Mouse (Mus musculus): ENCODE results near the gene Focad. TPM values are rescaled to one million over a fixed set of nuclear protein-coding genes. Genes with fewer than 3 reads are reported as not detected.

The Focad gene
- polyA plus RNA-seq, 1 experiment = 42.1 TPM

DNA sequence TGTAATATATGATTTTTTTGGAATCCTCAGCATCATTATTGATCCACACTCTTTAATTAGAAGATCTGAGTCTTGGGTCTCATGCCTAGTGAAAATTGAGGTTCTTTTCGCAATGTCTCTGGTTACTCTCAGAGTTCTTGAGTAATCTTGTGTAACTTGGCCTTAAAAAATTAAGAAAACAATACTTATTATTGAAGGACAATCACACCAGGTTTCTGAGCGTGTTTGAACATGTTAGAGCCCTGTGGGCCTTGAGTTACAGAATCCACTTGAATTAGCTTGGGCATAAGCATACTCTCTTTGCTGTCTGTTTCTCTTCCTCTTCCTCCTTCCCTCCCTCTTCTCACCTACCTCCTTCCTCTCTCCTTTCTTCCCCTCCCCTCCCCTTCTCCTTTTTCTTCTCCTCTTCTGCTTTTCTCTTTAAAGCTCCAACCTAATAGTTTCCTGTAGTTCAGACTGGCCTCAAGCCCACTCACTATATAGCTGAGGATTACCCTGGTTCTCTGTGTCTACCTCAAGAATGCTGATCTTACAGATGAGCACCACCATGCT, 44.0 kb downstream of the Focad start:
- Histone ChIP-seq H3K4me3 (ENCODE audit: insufficient read depth, low read length) (no peak overlapping the region), H3K4me1 (ENCODE audit: control insufficient read depth, insufficient read depth, low read length) (no peaks in the 10 kb centered on the region; the same call in 1 of the 2 replicates), H3K27ac (ENCODE audit: insufficient read depth, low read length) (no peak overlapping the region)
- TF ChIP-seq CTCF (IDR thresholded peaks at IDR 0.05; ENCODE audit: extremely low read depth, insufficient read depth, low read length) = no peak
- TF ChIP-seq POLR2A (IDR thresholded peaks at IDR 0.05; ENCODE audit: extremely low read depth, insufficient read depth, low read length) = no peak

DNA sequence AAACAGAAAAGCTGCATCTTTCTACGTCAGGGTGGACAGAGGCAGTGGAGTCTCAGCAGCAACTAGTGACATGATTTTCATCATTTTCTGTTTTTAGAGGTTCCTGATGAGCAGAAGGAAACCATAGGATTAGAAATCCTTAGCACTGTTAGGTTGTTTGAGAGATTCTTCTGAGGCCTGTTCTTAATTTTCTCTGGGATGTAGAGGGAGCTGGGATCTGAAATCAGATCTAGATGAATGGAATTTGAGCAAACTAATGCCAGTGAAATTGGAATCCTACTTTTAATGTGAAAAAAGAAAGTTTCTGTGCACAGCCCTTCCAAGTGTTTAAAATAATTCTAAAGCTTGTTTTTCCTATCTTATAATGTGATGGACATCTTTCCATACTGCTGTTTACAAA, 55.0 kb downstream of the Focad start:
- TF ChIP-seq CTCF (IDR thresholded peaks at IDR 0.05; ENCODE audit: extremely low read depth, insufficient read depth, low read length) (no peak), POLR2A (IDR thresholded peaks at IDR 0.05; ENCODE audit: extremely low read depth, insufficient read depth, low read length) (no peak)
- H3K4me3 ChIP-seq (ENCODE audit: insufficient read depth, low read length) = no peak overlapping the region
- H3K27ac ChIP-seq (ENCODE audit: insufficient read depth, low read length) = no peak overlapping the region
- no peaks in the 10 kb centered on the region for H3K4me1 ChIP-seq (ENCODE audit: control insufficient read depth, insufficient read depth, low read length)

DNA sequence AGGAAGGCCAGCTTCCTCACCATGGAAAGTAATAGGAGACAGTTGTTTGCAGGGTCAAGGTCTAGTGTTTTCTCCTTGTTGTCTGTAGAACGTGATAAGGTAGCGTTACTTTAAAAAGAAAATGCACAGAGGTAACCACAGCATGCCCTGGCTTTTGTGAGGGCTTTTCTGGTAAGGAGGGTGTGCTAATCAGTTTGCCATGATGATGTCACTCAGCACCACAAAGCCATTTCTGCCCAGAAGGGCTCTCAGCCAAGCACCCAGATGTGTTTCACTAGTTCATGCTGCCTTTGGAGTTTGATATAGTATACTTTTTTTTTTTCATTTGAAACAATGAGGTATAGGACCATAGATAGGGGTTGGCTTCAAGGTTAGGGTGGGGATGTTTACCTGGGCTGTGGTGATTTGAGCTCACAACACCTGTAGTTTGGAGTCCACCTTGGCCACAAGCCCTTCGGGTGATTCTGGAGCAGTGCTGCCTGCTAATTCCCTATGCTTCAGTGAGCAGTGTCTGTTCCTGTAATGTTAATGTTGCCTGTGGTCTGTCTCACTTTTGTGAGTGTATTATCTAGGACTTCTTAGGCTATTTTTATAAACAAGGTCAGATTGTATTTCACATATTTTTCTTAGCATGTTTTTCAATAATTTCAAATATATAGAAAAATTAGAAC, 61.2 kb downstream of the Focad start:
- no peak overlapping the region for H3K4me3 ChIP-seq (ENCODE audit: insufficient read depth, low read length)
- H3K27ac ChIP-seq (ENCODE audit: insufficient read depth, low read length) = no peak overlapping the region
- H3K4me1 ChIP-seq (ENCODE audit: control insufficient read depth, insufficient read depth, low read length) = peaks cover 1% of the 10 kb centered on the region; the same call in 1 of the 2 replicates
- TF ChIP-seq POLR2A (IDR thresholded peaks at IDR 0.05; ENCODE audit: extremely low read depth, insufficient read depth, low read length) = no peak

DNA sequence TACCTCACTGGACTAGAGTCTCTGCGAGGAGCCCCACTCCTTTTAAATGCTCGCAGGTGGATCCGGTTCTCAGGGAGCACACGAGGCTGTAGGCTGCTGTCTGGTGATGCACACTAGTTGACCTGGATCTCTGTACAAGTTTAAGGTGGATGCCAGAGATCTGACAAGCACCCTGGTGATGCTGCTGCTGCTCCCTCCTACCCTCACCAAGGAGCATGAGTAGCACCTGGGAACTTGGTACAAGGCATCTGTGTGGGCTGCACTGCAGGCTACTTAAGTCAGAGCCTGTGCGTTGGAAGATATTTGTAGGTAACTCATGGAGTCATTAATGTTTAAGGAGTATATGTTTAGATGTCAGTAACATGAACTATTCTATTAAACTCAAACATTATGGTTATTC, 62.5 kb downstream of the Focad start:
- TF ChIP-seq CTCF (IDR thresholded peaks at IDR 0.05; ENCODE audit: extremely low read depth, insufficient read depth, low read length) (no peak), POLR2A (IDR thresholded peaks at IDR 0.05; ENCODE audit: extremely low read depth, insufficient read depth, low read length) (no peak)
- Histone ChIP-seq H3K27ac (ENCODE audit: insufficient read depth, low read length) (no peak overlapping the region), H3K4me1 (ENCODE audit: control insufficient read depth, insufficient read depth, low read length) (peaks cover 1% of the 10 kb centered on the region; the same call in 1 of the 2 replicates), H3K4me3 (ENCODE audit: insufficient read depth, low read length) (no peak overlapping the region)

DNA sequence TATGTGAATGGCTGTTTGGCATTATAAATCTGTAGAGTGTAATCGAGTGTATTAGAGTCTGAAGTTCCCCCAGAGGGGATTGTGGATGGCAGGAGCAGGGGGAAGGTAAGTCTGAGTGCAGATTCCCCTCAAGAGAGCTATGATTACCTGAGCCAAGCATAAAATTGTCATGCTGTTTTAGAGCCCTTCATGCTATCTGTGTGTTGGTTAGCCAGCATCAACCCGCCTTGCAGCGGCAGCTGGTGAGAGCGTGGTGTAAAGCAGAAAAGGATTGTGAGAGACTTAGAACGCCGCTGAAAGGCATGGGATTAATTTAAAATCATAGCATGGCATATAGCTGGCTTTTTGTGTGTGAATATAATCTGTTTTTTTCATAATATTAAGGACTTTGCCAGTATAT, 63.2 kb downstream of the Focad start:
- peaks cover 1% of the 10 kb centered on the region; the same call in 1 of the 2 replicates for H3K4me1 ChIP-seq (ENCODE audit: control insufficient read depth, insufficient read depth, low read length)
- no peak overlapping the region for H3K4me3 ChIP-seq (ENCODE audit: insufficient read depth, low read length)
- TF ChIP-seq POLR2A (IDR thresholded peaks at IDR 0.05; ENCODE audit: extremely low read depth, insufficient read depth, low read length) (no peak), CTCF (IDR thresholded peaks at IDR 0.05; ENCODE audit: extremely low read depth, insufficient read depth, low read length) (no peak)
- H3K27ac ChIP-seq (ENCODE audit: insufficient read depth, low read length) = no peak overlapping the region

DNA sequence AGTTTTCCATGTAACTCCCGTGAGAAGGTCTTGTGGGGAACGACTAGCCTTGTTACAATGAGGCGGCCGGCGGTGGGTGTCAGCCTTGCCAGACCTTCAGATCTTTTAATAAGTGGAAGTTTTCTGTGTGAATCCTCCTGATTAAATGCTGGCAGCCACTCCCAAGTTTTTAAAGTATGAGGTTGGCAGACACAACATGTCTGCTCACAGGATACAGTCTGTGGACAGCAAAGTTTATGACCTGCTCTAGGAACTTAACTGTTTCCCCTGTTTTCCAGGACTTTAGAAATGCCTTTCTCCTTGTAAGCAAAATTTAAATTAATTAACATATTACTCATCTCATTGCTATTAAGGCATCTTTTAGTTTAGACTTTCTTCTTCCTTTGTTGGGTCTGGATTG, 64.8 kb downstream of the Focad start:
- Histone ChIP-seq H3K27ac (ENCODE audit: insufficient read depth, low read length) (no peak overlapping the region), H3K4me1 (ENCODE audit: control insufficient read depth, insufficient read depth, low read length) (peaks cover 1% of the 10 kb centered on the region; the same call in 1 of the 2 replicates), H3K4me3 (ENCODE audit: insufficient read depth, low read length) (no peak overlapping the region)
- TF ChIP-seq POLR2A (IDR thresholded peaks at IDR 0.05; ENCODE audit: extremely low read depth, insufficient read depth, low read length) (no peak), CTCF (IDR thresholded peaks at IDR 0.05; ENCODE audit: extremely low read depth, insufficient read depth, low read length) (no peak)

DNA sequence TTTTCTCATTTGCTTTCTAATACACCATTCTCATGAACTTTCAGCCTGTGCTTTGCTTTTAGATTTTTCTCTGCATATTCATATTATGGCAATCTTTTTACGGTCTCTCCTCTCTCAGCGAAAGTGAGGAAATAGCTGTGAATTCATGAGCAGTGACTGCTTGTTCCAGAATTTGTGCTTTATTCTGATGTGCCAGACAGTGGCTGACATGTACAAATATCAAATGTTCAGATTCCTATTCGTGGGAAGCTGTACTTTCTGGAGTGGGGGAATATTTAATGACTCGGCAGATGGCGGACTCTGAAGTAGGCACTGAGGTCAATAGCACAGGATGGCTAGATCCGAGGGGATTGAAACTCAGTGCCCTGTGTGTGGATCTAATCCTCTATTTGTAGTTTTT, 65.3 kb downstream of the Focad start:
- Histone ChIP-seq H3K27ac (ENCODE audit: insufficient read depth, low read length) (no peak overlapping the region), H3K4me3 (ENCODE audit: insufficient read depth, low read length) (no peak overlapping the region), H3K4me1 (ENCODE audit: control insufficient read depth, insufficient read depth, low read length) (peaks cover 1% of the 10 kb centered on the region; the same call in 1 of the 2 replicates)
- no peak for TF ChIP-seq POLR2A (IDR thresholded peaks at IDR 0.05; ENCODE audit: extremely low read depth, insufficient read depth, low read length)
- TF ChIP-seq CTCF (IDR thresholded peaks at IDR 0.05; ENCODE audit: extremely low read depth, insufficient read depth, low read length) = no peak

DNA sequence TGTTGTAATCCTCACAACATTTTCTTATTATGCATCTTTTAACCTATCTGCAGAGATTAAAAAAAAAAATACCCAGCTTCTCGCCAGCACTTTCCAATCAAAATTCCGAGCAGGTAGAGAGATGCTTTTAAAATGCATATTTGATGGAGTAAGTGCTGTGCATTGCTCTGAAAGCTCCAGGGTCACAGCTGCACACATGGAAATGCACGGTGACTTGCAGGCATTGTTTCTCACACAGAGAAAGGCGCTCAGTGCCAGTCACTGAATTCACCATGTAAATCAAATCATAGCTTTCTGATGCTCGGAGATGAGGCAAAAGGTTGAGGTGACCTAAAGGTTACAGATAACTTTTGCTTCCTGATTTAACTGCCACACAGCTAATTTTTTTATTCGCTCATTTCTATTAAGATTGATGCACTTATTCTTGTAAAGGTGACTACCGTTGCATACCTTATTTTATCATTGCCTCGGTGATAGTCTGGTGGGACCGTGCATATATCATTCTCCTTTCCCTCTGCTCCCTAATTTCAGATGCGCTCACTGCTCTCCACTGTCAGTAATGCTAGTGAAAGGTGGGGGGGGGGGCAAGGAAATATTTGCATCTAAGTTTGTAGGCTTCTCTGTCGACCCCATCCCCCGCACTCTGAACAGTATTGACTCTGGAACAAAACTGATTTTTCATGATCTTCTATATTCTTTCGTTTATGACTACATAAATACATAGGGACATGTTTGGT, 69.2 kb downstream of the Focad start:
- TF ChIP-seq POLR2A (IDR thresholded peaks at IDR 0.05; ENCODE audit: extremely low read depth, insufficient read depth, low read length) (no peak), CTCF (IDR thresholded peaks at IDR 0.05; ENCODE audit: extremely low read depth, insufficient read depth, low read length) (no peak)
- Histone ChIP-seq H3K4me1 (ENCODE audit: control insufficient read depth, insufficient read depth, low read length) (peaks cover 1% of the 10 kb centered on the region; the same call in 1 of the 2 replicates), H3K4me3 (ENCODE audit: insufficient read depth, low read length) (no peak overlapping the region), H3K27ac (ENCODE audit: insufficient read depth, low read length) (no peak overlapping the region)

DNA sequence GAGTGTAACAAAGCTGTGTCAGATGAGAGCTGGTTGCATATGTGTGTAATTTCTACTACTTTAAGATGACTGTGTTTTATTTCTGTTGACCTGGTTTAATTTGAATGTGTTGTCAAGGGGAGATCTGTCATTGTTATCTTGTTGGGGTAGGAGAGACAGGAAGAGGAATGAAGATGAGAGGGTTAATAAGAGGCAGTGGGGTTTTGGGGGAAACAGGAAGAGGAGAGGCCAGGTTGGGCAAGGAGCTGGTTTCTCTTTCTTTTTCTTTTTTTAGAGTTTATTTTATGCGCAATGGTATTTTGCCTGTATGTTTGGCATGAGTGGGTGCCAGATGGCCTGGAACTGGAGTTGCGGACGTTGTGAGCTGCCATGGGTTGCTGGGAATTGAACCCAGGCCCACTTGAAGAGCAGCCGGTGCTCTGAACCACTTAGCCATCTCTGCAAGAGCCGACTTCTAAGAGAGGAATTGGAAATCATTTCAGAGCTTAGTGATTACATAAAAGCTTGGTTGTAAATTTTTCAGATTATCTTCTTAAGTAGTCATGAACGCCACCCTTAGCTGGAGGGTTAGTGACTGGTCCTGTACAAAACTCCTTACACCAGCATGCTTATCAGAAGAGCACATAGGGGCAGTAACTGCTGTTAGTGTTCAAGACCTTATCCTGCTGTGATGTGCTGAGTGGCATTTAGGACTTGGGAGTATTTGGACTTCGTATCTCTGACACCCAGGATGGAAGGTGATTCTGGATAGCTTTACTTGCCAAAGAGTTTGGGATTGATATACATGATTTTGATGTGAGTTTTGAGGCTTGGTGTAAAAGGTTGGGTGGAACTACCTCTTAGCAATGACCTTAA, 72.8 kb downstream of the Focad start:
- Histone ChIP-seq H3K4me3 (ENCODE audit: insufficient read depth, low read length) (no peak overlapping the region), H3K27ac (ENCODE audit: insufficient read depth, low read length) (no peak overlapping the region), H3K4me1 (ENCODE audit: control insufficient read depth, insufficient read depth, low read length) (no peaks in the 10 kb centered on the region; the same call in 1 of the 2 replicates)
- TF ChIP-seq POLR2A (IDR thresholded peaks at IDR 0.05; ENCODE audit: extremely low read depth, insufficient read depth, low read length) = no peak
- TF ChIP-seq CTCF (IDR thresholded peaks at IDR 0.05; ENCODE audit: extremely low read depth, insufficient read depth, low read length) = no peak
